Mouse (Mus musculus): ENCODE results near the gene Palld.

Gene Palld

DNA sequence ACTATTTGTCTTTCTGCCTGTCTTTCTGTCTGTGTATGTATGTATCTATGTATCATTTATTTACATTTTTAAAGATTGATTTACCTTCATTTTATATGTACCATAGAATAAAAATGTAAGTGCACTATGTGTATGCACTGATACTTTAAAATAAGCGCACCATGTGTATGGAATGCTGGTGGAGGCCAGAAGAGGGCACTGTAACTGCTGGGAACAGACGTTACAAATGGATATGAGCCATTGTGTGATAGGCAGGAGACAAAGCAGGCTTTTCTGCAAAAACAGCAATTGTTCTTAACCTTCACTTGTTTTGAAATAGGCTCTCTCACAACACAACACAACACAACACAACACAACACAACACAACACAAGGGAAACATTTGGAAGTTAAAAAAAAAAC, 203.5 kb downstream of the Palld start:
- no peak for TF ChIP-seq GATA4 (IDR thresholded peaks at IDR 0.05; ENCODE audit: insufficient replicate concordance, low read length)

DNA sequence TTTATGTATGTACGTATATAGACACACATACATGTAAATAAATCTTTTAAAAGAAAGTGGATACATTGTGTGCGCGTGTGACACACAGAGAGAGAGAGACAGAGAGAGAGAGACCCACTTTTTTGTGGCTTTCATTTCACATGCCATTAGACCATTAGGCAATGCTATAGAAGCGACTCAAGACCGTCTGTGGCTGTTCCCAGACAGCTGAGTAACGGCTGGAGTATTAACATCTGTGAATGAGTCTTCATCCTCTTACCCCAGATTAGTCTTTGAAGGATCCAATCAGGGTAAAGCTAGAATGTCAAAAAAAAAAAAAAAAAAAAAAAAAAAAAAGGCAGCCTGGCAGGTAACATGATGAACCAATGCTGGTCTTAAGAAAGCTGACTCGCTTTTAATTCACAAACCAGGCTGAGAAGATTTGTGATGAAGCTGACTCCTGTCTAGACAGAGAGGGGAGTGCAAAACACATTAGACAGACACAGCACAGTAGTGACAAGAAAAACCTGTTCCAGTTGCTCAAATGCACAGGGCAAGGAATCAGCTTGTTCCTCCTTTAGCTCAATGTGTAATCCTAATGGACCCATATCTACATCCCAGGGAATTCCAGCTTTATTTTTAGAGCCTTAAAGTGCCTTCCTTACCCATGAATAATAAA, 204.6 kb downstream of the Palld start:
- TF ChIP-seq GATA4 (IDR thresholded peaks at IDR 0.05; ENCODE audit: insufficient replicate concordance, low read length), result no peak

DNA sequence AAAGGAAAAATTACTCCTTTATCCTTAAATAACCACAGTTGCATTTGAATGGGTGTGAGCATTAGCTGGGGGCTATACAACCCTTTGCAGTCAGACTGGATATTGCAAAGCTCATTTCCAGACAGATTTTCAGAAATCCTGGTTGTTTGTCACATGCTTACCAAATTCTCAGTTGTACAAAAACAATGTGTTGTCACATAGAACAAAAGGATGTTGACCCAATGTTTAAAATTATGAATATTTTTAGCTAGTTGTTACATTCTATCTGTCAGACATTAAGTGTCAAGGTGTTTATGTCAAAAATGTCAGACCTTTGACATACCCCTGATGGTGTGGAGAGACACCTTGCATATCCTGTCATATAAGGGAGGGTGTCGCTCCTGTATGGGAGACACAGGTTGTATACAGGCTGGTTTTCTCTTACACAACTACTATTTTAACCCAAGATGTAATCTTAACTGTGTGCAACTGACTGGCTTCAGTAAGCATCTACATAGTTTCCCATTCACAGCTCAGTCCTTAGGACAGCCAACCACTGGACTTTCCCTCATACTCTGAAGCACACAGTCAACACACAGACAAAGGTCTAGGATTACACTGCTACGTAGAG, 205.5 kb downstream of the Palld start:
- no peak for TF ChIP-seq GATA4 (IDR thresholded peaks at IDR 0.05; ENCODE audit: insufficient replicate concordance, low read length)

DNA sequence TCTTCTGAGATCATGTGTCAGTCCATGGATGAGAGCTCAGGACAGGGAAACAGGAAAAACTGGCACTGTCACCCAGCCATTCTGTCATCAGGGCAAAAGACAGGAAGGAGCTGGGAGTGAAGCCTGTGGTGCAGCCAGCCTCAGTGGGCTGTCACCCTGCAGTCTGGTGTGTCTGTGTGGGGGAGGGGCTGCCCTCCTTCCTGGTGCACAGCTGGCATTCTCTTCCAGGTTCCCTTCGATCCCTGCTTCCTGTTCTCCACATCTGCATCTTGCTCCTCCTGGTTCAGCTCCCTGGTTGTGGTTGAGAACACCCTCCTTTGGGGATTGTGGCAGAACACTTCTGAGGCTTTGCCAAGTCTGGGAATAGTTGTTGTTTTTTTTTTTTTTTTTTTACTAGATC, 207.1 kb downstream of the Palld start:
- no peak for TF ChIP-seq GATA4 (IDR thresholded peaks at IDR 0.05; ENCODE audit: insufficient replicate concordance, low read length)

DNA sequence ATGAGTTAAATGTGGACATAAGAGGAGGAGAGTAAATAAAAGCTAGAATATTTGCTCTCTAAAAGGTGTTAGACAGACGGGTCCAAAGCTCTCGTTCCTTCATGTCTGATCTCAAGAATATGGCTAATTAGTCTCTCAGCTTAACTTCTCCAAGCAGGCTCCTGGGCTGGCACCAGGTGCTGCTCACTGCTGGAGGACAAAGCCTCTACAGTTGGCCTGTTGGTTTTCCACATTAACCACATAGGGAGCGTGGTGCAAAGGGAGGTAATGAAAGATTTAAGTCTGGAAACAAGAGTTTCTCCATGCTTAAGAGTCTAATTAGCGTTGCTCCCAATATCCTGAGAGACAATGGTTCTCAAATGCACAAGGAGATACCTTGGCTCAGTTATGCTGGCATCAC, 209.6 kb downstream of the Palld start:
- TF ChIP-seq GATA4 (IDR thresholded peaks at IDR 0.05; ENCODE audit: insufficient replicate concordance, low read length), result no peak

DNA sequence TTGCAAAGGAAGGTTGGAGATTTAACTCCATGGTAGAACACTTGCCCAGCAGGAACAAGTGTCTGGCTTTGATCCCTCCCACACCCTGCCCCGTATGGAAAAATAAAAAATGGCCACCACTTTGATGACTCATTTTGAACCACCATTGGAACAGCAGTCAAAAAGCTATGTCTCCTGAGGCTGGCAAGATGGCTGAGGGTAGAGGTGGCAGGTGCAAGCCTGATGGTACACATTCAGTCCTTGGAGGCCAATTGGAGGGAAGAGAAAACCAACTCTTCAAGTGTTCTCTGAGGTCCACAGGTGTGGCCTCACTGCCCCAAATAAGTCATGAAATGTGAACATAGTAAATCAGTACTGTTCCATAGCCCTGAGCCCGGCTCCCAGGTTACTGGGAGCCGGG, 210.4 kb downstream of the Palld start:
- no peak for TF ChIP-seq GATA4 (IDR thresholded peaks at IDR 0.05; ENCODE audit: insufficient replicate concordance, low read length)

DNA sequence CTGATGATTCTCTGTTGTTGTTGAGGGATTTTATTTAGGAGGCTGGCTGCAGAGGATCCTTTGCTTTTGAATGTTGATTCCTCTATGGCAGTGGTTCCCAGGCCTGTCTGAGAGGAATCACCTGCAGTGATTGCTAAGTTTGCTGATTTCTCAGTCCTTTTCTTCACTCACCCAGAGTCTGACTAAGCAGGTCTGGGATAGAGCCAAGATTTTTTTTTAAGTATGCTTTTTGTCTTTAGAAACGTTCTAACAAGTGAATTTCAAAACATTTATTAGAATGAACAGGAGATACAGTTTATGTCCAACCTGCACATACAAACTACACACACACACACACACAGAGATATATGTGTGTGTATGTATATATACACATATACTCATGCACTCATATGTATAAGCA, 211.1 kb downstream of the Palld start:
- no peak for TF ChIP-seq GATA4 (IDR thresholded peaks at IDR 0.05; ENCODE audit: insufficient replicate concordance, low read length)

DNA sequence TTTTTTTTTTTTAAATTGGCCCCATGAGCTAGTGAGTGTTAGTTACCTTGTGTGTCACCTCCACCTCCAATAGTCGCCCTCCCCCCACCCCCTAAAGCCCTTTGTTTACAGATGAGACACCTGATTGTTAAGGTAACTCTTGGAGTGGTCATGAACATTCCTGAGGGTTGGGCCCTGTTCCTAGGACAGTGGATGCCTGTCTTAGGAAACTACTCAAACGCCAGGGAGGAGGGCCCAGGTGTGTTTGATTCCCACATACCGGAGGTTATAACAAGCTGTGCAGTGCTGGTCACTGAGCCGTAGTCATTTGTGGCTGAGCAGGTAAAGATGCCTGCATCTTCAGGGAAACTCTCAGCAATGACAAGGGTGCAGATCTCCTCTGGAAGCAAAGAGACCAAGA, 215.4 kb downstream of the Palld start:
- TF ChIP-seq GATA4 (IDR thresholded peaks at IDR 0.05; ENCODE audit: insufficient replicate concordance, low read length), result no peak

DNA sequence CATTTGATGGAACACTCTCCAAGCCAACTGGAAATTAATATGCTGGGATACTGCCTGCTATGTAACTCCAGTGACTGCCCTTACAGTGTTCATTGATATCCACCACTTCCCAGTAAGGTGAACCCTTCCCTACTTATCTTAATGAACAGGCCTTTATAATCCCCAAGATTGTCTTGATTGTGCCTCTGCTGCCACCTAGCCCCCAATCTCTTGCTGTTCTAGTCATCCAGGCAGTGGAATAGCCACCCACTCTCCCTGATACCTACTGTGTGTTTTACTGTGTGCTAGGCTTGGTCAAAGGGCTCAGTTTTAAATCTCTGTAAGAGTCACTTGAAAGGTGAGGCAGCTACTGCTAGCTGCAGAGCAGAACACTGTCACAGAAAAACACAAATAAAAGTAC, 216.2 kb downstream of the Palld start:
- TF ChIP-seq GATA4 (IDR thresholded peaks at IDR 0.05; ENCODE audit: insufficient replicate concordance, low read length), result no peak

DNA sequence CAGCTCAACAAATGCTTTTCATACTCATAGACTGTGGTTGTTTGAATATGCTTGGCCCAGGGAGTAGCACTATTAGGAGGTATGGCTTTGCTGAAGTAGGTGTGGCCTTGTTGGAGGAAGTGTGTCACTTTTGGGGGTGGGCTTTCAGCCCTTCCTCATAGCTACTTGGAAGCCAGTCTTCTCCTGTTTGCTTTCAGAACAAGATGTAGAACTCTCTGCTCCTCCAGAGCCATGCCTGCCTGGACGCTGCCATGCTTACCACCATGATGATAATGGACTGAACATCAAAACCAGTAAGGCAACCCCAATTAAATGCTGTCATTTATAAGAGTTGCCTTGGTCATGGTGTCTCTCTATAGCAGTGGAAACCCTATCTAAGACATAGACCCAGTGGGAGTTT, 217.2 kb downstream of the Palld start:
- TF ChIP-seq GATA4 (IDR thresholded peaks at IDR 0.05; ENCODE audit: insufficient replicate concordance, low read length), result no peak

DNA sequence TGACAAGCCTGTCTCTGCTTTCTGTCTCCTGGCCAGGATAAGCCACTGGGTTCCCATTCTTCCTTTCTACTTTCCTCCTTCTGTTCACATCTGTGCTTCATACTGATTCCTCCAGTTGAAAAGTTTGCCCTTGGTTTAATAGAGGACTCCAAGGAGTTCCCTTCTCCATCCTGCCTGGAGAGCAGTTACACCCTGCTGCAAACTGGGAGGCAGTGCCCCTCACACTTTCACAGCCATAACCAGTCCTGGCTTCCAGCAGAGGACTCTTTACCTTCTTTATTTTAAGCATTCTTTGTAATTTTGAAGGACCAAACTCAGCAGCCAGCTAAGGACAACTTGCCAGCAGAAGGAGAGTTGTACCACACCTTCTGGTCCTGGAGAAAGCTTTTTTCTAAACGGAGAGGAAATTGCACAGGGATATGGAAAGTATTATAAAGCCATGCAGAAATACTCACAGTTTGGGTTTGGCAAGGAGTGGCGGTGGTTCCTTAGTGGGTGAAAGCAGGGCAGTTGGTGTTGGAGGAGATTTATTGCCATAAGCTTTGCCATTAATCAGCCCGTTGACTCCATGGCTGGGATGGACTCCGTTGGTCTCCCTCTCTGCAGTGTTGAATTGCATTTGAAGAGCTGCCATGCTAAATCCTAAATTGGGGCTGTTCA, 218.1 kb downstream of the Palld start:
- TF ChIP-seq GATA4 (IDR thresholded peaks at IDR 0.05; ENCODE audit: insufficient replicate concordance, low read length), result no peak

DNA sequence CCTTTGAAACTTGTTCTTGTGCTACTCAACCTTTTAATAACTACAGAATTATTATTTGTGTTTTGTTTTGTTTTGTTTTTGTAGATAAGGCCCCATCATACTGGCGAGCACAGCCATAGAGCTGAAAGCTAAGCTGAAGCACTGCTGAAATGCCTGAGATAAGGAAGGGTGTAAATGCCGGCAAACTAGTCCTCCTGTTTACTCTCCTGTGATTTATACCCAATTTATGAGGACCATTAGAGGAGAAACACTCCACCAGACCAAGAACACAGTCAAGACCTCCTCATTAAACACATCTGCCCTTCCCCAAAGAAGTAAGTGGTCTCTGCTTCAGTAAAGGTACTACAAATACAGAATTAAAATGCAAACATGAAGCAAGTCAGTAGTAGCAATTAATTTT, 219.6 kb downstream of the Palld start:
- no peak for TF ChIP-seq GATA4 (IDR thresholded peaks at IDR 0.05; ENCODE audit: insufficient replicate concordance, low read length)

DNA sequence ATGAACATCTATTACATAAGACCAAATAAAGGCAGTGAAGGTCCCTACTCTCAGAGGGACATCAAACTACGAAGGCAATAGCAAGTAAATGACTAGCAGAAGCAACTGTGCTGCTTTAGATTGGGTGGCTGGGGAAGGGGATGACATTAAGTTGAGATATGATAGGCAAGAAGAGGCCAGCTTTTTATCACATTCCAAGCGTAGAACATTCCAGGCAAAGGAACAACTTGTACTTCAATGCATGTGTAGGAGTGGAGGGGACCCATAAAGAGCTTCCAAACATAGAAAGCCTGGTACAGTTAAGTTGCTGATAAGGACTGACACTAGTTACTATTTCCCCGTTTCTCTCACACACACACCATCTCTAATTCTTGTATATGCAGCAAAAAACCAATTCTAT, 221.3 kb downstream of the Palld start:
- no peak for TF ChIP-seq GATA4 (IDR thresholded peaks at IDR 0.05; ENCODE audit: insufficient replicate concordance, low read length)

DNA sequence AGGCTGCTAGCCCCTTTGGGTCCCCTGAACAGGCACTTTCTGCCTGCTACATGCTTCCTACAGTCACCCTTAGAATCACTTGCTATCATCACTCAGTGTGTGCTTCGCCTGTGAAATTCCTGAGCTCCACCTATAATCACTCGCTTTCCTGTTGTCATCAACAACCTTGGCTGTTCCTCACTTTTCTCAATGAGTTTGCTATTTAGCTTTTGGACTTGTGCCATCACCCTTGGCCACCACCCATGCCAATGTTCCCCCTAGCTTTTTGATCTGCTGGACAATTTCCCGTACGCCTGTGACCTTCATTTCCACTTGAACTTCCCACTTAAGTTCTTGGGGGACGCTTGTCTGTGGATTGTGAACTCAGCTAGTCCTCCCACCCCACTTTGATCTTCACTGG, 225.3 kb downstream of the Palld start:
- TF ChIP-seq GATA4 (IDR thresholded peaks at IDR 0.05; ENCODE audit: insufficient replicate concordance, low read length), result no peak

DNA sequence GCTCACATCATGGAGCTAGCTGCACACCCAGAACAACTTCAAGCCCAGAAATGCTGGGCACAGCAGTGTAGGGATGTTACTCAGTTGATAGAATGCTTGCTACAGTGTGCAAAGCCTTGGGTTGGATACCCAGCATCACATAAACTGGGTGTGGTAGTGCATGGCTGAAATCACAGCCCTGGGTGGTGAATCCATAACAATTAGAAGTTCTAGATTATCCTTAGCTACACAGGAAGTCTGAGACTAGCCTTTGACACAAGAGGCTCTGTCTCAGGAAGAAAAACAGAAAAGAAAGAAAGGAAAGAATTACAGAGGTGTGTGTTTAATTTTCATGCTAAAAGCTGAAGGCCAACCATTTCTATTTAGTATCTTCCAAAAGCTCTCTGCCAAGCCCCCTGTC, 231.3 kb downstream of the Palld start:
- TF ChIP-seq GATA4 (IDR thresholded peaks at IDR 0.05; ENCODE audit: insufficient replicate concordance, low read length), result no peak

DNA sequence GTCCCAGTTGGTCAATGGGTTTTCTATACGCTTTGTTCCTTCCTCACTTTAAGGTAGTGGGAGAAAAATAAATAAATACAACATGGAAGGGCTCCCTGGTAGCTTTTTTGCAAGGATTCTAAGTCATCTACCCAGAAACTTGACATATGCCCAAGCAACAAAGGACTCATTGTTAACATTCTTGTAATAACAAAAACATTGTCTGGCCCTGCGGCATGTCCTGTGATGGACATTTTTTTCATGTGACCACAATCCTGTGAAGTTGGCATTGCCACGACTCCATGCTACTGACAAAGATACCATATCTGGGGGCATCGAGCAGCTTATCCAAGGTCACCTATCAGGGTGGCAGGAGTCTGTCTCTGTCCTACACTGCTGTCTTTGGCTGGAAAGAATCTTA, 232.1 kb downstream of the Palld start:
- no peak for TF ChIP-seq GATA4 (IDR thresholded peaks at IDR 0.05; ENCODE audit: insufficient replicate concordance, low read length)

DNA sequence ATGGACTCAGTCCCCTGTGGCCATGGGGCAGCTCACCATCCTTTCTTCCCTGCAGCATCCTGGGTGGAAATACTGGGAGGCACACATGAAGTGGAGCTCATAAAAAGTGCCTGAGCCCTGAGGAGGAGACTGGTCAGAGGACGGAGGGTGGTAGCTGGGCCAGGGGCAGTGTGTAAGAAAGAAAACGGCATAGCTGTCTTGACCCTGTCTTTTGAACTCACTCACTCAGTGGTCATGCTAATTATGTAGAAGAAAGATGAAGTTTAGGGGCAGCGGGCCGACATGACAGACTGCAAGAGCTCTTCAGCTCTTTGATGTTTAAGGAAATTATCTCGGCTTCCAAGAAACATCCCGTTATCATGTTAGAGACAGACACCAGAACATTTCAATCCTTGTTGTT, 235.6 kb downstream of the Palld start:
- no peak for TF ChIP-seq GATA4 (IDR thresholded peaks at IDR 0.05; ENCODE audit: insufficient replicate concordance, low read length)

All from liver, adult (tissue).